Mouse (Mus musculus): Measurements from ENCODE around the gene Casp3.

Gene Casp3

DNA sequence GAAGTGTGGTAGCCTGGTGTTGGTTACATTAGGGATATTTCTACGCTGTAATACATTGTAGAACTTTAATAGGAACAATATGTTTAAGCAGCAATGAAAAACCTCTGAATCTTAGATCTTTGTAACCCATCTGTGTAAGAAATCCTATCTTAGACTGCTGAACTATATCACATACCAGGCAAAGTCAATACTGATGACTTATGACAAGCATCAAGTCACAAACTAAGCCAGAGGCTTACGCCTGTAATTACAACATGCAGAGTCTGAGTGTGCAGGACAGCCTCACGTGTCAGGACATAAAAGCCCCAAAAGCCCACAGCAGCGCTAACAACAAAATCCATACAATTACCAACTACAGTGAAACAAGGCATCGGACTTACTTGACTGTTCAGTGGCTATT is 13.5 kb upstream of the Casp3 start:
- DNase-seq (ENCODE audit: extremely low read depth, low read depth, low spot score), result no peak

DNA sequence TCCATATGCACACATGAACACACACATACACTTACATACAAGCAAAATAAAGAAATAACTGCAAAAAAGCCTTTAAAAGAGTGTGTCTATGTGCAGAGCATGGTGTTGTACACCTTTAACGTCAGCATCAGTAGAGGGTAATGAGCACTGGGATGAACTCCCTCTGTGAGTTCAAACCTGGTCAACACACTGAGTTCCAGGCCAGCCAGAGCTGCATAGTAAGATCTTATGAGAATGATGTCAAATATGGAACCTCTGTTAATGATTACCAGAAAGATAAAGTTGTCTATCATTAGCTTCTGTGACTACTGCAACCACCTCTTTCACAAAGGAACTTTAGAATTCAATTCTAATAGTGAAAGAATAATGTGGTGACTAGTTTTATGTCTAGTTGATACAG is 10.2 kb upstream of the Casp3 start:
- DNase-seq (ENCODE audit: extremely low read depth, low read depth, low spot score), result no peak

- no peak for DNase-seq (ENCODE audit: extremely low read depth, low read depth, low spot score)
Observed at GRCm38 (mm10) chr8:46611557-46611956, 5.5 kb upstream of the Casp3 start.

- DNase-seq (ENCODE audit: extremely low read depth, low read depth, low spot score), result no peak
Observed at GRCm38 (mm10) chr8:46612913-46613312, 4.2 kb upstream of the Casp3 start.

DNA sequence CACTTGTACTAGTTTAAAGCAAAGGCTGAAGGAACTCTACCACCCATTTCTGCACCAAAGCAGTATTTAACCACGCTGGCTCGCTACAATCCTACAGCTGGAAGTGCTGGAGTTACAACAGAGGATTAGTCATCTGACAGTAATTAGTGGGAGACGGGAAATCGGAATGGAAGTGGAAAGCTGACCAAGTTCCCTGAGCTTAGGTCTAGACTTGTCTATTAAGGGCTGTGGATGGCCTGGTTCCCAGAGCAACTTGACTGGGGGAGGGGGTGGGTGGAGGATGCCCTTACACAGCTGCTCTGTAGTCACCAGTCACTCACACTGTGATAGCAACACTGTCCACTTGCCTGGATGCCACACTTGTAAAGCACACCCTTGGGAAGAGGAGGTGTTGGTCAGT is 3.7 kb upstream of the Casp3 start:
- no peak for DNase-seq (ENCODE audit: extremely low read depth, low read depth, low spot score)

GRCm38 (mm10) chr8:46615936-46616335 is 1.2 kb upstream of the Casp3 start:
- no peak for DNase-seq (ENCODE audit: extremely low read depth, low read depth, low spot score)

DNA sequence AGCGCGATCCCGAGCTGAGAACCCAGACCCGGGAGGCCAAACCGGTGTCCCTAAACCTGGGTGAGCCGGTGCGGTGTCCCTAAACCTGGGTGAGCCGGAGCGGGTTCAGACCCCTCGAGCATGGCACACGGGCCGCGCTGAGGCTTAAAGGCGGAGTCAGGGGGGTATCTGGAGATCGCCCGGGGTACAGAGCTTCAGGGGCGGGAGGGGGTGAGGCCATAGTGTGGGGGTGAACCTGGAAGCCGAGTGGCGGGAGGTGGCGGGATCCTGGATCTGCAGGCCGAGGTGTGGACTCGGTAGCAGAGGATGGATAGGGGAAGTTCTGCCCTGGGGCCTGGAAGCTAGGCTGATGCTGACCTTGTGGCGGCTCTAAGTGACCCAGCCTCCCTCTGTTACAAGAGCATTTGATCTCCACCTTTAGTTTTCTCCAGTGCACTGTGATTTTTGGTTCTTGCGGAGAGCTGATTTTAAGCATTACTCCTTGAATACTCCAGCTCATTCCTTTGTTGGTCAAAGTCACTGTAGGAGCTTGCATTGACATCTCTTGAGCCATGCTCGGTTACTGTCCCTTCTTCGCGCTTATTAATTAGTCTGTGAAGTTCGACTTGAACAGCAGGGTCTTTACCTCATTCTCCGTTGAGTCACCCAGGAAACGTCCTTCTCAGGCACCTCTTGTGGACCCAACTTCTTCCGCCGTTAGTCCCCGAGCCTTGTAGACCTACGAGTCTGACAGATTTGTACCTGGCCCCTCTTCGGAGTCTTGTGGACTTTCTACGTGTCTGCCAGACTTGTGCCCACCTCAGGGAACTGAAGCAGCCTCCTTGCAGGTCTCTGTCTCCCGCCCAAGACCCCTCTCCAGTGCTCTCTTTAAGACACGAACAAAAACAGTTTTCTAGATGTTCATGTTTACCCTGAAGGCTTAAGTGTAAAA is 864 bp downstream of the Casp3 start:
- DNase-seq (ENCODE audit: extremely low read depth, low read depth, low spot score), result no peak

DNA sequence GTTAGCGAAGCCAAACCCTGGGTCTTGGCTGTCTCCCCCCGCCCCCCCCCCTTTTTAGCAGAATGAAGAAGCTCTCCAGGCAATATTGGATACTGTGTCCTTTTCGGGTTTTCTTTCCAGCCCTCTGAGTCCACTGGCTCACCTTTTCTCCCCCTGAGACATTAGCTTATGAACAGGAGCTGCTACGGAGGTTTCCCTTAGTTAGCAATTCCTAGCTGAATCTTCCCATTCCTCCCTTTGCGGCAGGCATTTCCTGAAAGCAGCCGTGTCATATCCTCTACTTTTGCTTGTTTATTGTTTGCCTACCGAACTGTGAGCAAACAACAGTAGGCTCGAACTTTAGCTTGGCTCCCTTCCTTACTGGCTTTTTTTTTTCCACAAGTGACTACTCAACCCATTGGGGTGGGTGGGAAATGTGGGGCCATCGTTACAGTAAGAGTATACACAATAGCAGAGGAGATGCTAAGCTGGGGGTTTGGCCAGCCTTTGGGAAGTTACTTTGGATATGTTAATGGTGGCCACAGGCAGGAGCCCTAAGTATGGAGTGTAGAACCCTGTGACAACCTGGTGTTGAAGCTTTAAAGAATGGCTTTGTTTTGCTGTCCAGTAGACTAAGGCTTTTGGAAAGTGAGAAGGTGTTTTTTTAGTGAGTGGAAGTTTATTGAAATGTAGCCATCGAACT is 1.7 kb downstream of the Casp3 start:
- DNase-seq (ENCODE audit: extremely low read depth, low read depth, low spot score), result no peak

GRCm38 (mm10) chr8:46622446-46623270 is 5.6 kb downstream of the Casp3 start:
- DNase-seq (ENCODE audit: extremely low read depth, low read depth, low spot score), result no peak

- DNase-seq (ENCODE audit: extremely low read depth, low read depth, low spot score), result no peak
Observed at GRCm38 (mm10) chr8:46625166-46625565, 8.1 kb downstream of the Casp3 start.

GRCm38 (mm10) chr8:46626642-46627041 is 9.6 kb downstream of the Casp3 start:
- DNase-seq (ENCODE audit: extremely low read depth, low read depth, low spot score), result no peak

DNA sequence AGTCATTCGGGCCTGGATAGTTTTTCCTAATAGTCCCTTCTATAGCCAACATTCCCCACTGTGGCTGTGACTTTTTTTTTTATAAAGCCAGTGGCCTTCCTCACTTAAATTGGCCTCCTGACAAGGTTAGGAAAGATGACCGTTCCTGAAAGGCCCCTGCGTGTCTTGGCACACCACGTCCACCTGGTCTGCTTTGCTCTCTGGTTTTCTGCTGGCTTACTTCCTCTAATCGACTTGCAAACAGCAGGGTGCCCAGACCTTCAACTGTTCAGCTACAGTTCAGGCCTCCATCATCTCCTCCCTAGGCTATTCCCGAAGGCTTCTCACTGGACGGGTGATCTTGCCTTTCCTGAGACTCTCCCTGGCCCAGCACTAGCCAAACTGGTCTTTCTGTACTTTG is 10.8 kb downstream of the Casp3 start:
- no peak for DNase-seq (ENCODE audit: extremely low read depth, low read depth, low spot score)

GRCm38 (mm10) chr8:46628645-46629044 is 11.6 kb downstream of the Casp3 start:
- no peak for DNase-seq (ENCODE audit: extremely low read depth, low read depth, low spot score)

- DNase-seq (ENCODE audit: extremely low read depth, low read depth, low spot score), result no peak
Observed at GRCm38 (mm10) chr8:46630422-46630821, 13.3 kb downstream of the Casp3 start.

GRCm38 (mm10) chr8:46630932-46631331 is 13.8 kb downstream of the Casp3 start:
- no peak for DNase-seq (ENCODE audit: extremely low read depth, low read depth, low spot score)

GRCm38 (mm10) chr8:46639010-46639571 is 22.0 kb downstream of the Casp3 start:
- no peak for DNase-seq (ENCODE audit: extremely low read depth, low read depth, low spot score)

DNA sequence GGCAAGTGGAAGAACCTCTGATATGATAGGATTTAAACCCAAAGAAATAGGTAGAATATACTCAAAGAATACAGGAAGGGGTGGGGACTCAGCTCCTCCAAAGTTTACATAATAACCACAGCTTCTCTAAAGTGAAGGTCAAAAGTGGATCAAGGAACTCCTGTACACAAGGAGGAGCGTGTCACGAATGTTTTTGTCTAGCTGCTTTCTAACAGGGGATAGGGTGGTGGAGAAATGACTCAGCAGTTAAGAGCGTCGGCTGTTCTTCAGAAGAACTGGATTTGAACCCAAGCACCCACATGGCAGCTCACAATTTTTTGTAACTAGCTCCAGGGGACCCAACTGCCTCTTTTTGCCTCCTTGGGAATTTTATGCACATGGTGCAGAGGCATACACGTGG is 22.8 kb downstream of the Casp3 start:
- no peak for DNase-seq (ENCODE audit: extremely low read depth, low read depth, low spot score)

- no peak for DNase-seq (ENCODE audit: extremely low read depth, low read depth, low spot score)
Observed at GRCm38 (mm10) chr8:46641272-46641671, 24.2 kb downstream of the Casp3 start.

DNA sequence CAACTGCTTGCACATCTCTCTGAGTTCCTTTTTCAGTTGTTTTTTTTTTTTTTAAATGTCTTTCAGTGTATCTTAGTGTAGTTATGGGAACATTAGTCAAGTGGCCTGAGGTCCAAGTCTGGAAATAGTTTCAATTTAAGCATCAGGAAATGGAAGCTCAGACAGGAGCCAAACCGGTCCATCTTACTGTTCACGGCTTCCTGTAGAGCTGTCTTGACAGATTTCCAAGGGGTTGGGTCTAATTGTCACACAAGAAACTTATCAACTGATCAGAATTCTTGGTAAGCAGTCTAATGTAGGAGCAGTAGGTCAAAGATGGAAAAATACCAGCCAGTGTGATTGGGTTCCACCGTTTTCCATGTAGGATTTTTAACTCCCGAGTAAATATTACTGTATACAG is 31.3 kb downstream of the Casp3 start:
- DNase-seq (ENCODE audit: extremely low read depth, low read depth, low spot score), result no peak

GRCm38 (mm10) chr8:46651872-46652271 is 34.8 kb downstream of the Casp3 start:
- DNase-seq (ENCODE audit: extremely low read depth, low read depth, low spot score), result no peak

DNA sequence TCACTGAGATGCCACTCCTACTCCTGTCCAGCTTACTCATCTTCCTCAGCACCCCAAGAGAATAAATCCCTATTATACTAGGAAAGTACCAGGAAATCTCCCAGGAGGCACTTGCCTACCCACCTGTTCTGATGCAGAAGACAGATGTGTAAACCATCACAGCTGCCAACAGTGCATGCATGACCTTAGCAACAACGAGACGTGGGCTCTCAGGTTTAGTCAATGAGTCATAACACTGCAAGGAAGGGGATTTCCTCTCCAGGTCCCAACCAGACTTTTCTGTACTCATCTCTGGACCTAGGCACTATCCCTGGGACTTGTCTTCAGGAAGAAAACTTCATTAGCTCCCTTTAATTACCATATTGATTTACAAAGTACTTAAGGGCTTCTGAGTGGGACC is 38.8 kb downstream of the Casp3 start:
- DNase-seq (ENCODE audit: extremely low read depth, low read depth, low spot score), result peak; percentile 3

All from fat pad, adult 2 months (tissue).